Mouse (Mus musculus) cortical plate, adult 2 months (tissue): ENCODE measurements around the gene Eif4a2. TPM values are rescaled to one million over a fixed set of nuclear protein-coding genes. Genes with fewer than 3 reads are reported as not detected.
A peak's percentile ranks its signal among the peaks of the same experiment; 100 is the strongest.
"Not testable (repeated sequence)": the region's sequence is repeated elsewhere in the genome, so short reads cannot be mapped to it uniquely, and the experiment has no call there.

ENCODE experiments used
- H3K27ac ChIP-seq: fragments of 200-500 bp; 2 replicates; pipeline ENCODE4 v1.5.1; 2012; ENCODE audit warnings: low read length, control low read depth, inconsistent platforms; ENCODE audit not compliant: insufficient read depth
- H3K4me1 ChIP-seq: fragments of 200-500 bp; 2 replicates; pipeline ENCODE4 v1.6.1; 2011; ENCODE audit warnings: low read length; ENCODE audit not compliant: control insufficient read depth, insufficient read depth
- H3K4me3 ChIP-seq: fragments of 200-500 bp; 2 replicates; pipeline ENCODE4 v1.5.1; 2011; ENCODE audit warnings: mild to moderate bottlenecking, low read length, control low read depth; ENCODE audit not compliant: insufficient read depth
- CTCF ChIP-seq: fragments of 200-500 bp; IDR thresholded peaks from 2 replicates; pipeline ENCODE4 v1.5.1; 2011; ENCODE audit warnings: mild to moderate bottlenecking, control low read depth, low read length; ENCODE audit not compliant: insufficient read depth; ENCODE audit errors: extremely low read depth
- POLR2A ChIP-seq: fragments of 200-500 bp; IDR thresholded peaks from 2 replicates; pipeline ENCODE4 v1.6.1; 2011; ENCODE audit warnings: mild to moderate bottlenecking, low read length, control low read depth; ENCODE audit not compliant: insufficient read depth; ENCODE audit errors: extremely low read depth
- polyA plus RNA-seq: library from polyadenylated mRNA; depleted of rRNA; stranded (reverse); fragments of >200 nt; gene quantifications from 2 replicates; pipeline ENCODE4 v1.2.3, GENCODE M21; 2012; rRNA removed

Eif4a2 gene
- polyA plus RNA-seq, result 673 and 704 TPM in 2 replicates

- TF ChIP-seq CTCF (no peak), POLR2A (peak; percentile 95)
- H3K4me1 ChIP-seq, result no peaks in the 10 kb centered on the region
- peak within 1 kb of the TSS; percentile 96 for H3K4me3 ChIP-seq
- H3K27ac ChIP-seq, result peak within 1 kb of the TSS; percentile 99
Measured at GRCm38 (mm10) chr16:23107231-23107942, at the start of gene Eif4a2. Gene Eif4a2, plus strand, starts transcription at chr16:23107444.

DNA sequence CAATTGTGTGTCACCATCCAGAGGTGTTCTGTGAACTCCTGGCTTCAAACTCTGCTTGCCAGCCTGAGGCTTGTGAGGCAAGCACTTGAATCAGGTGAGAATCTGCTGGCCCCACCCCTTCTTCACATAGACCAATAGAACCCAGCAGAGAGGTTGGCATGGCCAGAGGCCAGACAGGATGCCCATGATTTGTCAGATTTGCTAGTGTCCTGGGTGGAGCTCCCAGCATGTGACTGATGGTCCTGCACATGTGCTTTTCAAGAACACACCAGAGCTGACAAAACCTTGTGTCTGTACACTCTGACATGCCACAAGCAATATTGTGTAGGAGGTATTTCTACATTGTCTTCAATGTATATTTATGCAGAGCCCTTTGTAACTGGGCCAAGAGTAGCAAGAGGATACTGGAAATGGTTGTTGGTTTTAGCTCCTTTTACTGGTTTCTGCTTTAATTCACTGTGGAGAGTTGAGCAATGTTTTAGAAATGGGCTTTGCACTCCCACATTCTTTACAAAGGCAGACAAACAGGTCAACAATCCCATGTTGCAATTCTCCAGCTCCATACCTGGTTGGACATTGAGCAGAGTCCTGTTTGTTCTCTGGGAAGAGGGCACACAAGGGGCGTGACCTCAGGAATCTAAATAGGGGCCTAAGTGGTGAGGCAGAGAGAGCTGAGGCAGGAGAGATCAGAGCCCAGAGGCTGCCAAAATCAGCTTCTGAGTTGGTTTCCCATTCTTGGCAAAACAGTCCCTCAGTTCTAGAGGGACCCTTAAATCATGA lies 49.4 kb upstream of the Eif4a2 start, which contains the start of gene Kng1:
Gene Kng1, plus strand, starts transcription at position 198 of the 780 bp plus-strand sequence.
- H3K4me3 ChIP-seq, H3K4me1 ChIP-seq, H3K27ac ChIP-seq: not testable (repeated sequence)

GRCm38 (mm10) chr16:23059630-23060029 lies 47.6 kb upstream of the Eif4a2 start:
- H3K4me1 ChIP-seq, H3K27ac ChIP-seq, H3K4me3 ChIP-seq: not testable (repeated sequence)

GRCm38 (mm10) chr16:23060781-23061325 lies 46.4 kb upstream of the Eif4a2 start:
- not testable (repeated sequence) for H3K4me1 ChIP-seq, H3K4me3 ChIP-seq, H3K27ac ChIP-seq

DNA sequence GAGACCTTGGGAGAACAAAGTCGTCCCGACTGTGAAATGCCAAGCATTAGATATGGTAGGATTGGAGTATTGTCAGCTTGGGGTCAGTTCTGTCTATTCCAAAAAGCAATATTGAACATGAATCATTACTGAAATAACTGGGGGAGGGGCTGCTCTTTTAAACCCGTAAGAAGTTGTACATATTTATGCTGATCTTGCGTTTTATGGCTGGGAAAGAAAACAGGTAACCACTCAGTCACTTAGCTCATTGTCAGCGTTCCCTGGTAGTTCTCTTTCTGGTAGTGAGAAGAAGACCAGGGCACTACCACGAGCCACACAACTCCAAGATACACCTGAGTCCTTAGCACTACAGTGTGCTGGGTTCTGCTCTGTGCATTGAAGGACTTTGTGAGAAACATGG lies 29.7 kb upstream of the Eif4a2 start:
- not testable (repeated sequence) for H3K27ac ChIP-seq, H3K4me3 ChIP-seq, H3K4me1 ChIP-seq

DNA sequence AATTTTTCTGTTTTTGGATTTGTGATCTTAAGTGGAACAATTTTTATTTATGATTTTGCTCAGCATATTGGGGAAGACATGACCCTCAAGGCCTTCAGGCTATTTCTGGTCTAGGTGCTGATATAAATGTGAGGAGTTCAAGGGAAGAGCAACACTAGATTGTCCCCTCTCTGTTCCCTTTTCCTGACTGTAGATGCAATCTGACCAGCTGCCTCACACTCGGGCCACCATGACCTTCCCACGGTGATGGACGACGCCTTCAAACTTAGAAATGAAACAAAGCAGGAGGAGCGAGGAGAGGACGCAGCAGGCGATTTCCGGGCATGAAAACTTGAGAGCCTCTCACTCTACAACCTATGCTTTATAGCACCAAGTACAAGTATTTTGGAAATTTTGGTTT lies 20.1 kb upstream of the Eif4a2 start:
- not testable (repeated sequence) for H3K4me3 ChIP-seq, H3K27ac ChIP-seq, H3K4me1 ChIP-seq

GRCm38 (mm10) chr16:23087712-23088111 lies 19.5 kb upstream of the Eif4a2 start:
- H3K4me1 ChIP-seq, H3K27ac ChIP-seq, H3K4me3 ChIP-seq: not testable (repeated sequence)

- not testable (repeated sequence) for H3K4me1 ChIP-seq, H3K4me3 ChIP-seq, H3K27ac ChIP-seq
Measured at GRCm38 (mm10) chr16:23088491-23088890, 18.8 kb upstream of the Eif4a2 start.

- not testable (repeated sequence) for H3K27ac ChIP-seq, H3K4me1 ChIP-seq, H3K4me3 ChIP-seq
Measured at GRCm38 (mm10) chr16:23091345-23091744, 15.9 kb upstream of the Eif4a2 start.

DNA sequence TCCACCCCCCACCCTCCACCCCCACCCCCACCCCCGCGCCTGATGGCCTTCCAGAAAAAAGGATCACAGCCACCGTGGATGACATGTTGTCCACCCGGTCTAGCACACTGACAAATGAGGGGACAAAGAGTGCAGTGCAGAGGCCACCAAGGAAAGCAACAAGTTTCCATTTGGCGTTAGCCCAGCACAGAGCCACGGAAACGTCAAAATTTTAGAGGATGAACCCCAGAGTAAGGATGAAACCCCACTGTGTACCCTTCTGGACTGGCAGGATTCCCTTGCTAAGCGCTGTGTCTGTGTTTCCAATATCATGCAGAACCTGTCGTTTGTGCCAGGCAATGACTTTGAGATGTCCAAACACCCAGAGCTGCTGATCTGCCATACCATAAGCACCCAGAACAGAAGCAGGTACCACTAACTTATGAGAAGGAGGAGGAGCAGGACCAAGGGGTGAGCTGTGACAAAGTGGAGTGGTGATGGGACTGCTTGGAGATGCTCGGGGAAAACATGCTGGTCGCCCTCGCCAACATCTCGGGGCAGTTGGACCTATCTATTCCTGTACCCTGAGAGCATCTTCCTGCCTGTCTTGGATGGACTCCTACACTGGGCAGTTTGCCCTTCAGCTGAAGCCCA lies 13.8 kb upstream of the Eif4a2 start:
- peaks cover 2% of the 10 kb centered on the region; the same call in 1 of the 2 replicates for H3K4me1 ChIP-seq
- no peak overlapping the region for H3K4me3 ChIP-seq
- TF ChIP-seq POLR2A (no peak), CTCF (no peak)
- no peak overlapping the region for H3K27ac ChIP-seq

- Histone ChIP-seq H3K4me1 (peaks cover 2% of the 10 kb centered on the region; the same call in 1 of the 2 replicates), H3K27ac (no peak overlapping the region), H3K4me3 (no peak overlapping the region)
- TF ChIP-seq CTCF, result no peak
- TF ChIP-seq POLR2A, result no peak
Measured at GRCm38 (mm10) chr16:23094136-23094535, 13.1 kb upstream of the Eif4a2 start.

DNA sequence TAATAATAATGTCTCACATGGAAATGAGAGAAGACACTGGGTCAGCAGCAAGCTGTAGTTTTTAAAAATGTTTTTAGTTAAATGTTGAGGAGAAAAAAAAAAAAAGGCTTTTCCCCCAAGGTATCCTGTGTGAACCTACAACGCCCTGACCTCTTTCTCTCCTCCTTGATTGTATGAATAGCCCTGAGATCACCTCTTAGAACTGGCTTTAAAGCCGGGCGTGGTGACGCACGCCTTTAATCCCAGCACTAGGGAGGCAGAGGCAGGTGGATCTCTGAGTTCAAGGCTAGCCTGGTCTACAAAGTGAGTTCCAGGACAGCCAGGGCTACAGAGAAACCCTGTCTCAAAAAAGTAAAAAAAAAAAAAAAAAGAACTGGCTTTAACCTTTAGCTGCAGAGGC lies 11.7 kb upstream of the Eif4a2 start:
- H3K4me3 ChIP-seq, H3K27ac ChIP-seq, H3K4me1 ChIP-seq: not testable (repeated sequence)

GRCm38 (mm10) chr16:23096886-23097285 lies 10.4 kb upstream of the Eif4a2 start:
- H3K4me1 ChIP-seq, H3K4me3 ChIP-seq, H3K27ac ChIP-seq: not testable (repeated sequence)

GRCm38 (mm10) chr16:23097290-23098104 lies 9.7 kb upstream of the Eif4a2 start:
- H3K4me3 ChIP-seq, H3K4me1 ChIP-seq: not testable (repeated sequence)
- H3K27ac ChIP-seq, result 0 out of 2 replicates have a peak overlapping the region, but pooled peaks have one; percentile 53
